Mouse (Mus musculus): Measurements from ENCODE around the gene Tkt.

Tkt gene

GRCm38 (mm10) chr14:30585323-30585722, 37.2 kb downstream of the Tkt start:
- DNase-seq (ENCODE audit: low spot score in 2 of 2), result no peak

GRCm38 (mm10) chr14:30586780-30587461, 38.8 kb downstream of the Tkt start:
- no peak for DNase-seq (ENCODE audit: low spot score in 2 of 2)

GRCm38 (mm10) chr14:30590041-30590645, 42.0 kb downstream of the Tkt start:
- DNase-seq (ENCODE audit: low spot score in 2 of 2), result no peak

- no peak for DNase-seq (ENCODE audit: low spot score in 2 of 2)
These were observed 42.8 kb downstream of the Tkt start for GRCm38 (mm10) chr14:30590918-30591317.

- peak; percentile 66 to 82 for DNase-seq (ENCODE audit: low spot score in 2 of 2)
These were observed 43.3 kb downstream of the Tkt start for GRCm38 (mm10) chr14:30591417-30591816.

- DNase-seq (ENCODE audit: low spot score in 2 of 2), result peak in 1 of 2 experiments; percentile 55
These were observed 45.3 kb downstream of the Tkt start for GRCm38 (mm10) chr14:30593279-30594091.

- DNase-seq (ENCODE audit: low spot score in 2 of 2), result no peak
These were observed 46.0 kb downstream of the Tkt start for GRCm38 (mm10) chr14:30594092-30594695.

GRCm38 (mm10) chr14:30595576-30596313, 47.6 kb downstream of the Tkt start:
- no peak for DNase-seq (ENCODE audit: low spot score in 2 of 2)

GRCm38 (mm10) chr14:30596407-30596806, 48.2 kb downstream of the Tkt start:
- no peak for DNase-seq (ENCODE audit: low spot score in 2 of 2)

- DNase-seq (ENCODE audit: low spot score in 2 of 2), result no peak
These were observed 49.0 kb downstream of the Tkt start for GRCm38 (mm10) chr14:30597142-30597541.

GRCm38 (mm10) chr14:30606817-30607216, 58.7 kb downstream of the Tkt start:
- DNase-seq (ENCODE audit: low spot score in 2 of 2), result no peak

- peak in 1 of 2 experiments; percentile 85 for DNase-seq (ENCODE audit: low spot score in 2 of 2)
These were observed 59.5 kb downstream of the Tkt start for GRCm38 (mm10) chr14:30607696-30608095.

- DNase-seq (ENCODE audit: low spot score in 2 of 2), result peak in 1 of 2 experiments; percentile 69
These were observed 60.0 kb downstream of the Tkt start for GRCm38 (mm10) chr14:30608176-30608575.

- DNase-seq (ENCODE audit: low spot score in 2 of 2), result no peak
These were observed 61.3 kb downstream of the Tkt start for GRCm38 (mm10) chr14:30609499-30609898.

GRCm38 (mm10) chr14:30610304-30610703, 62.1 kb downstream of the Tkt start:
- no peak for DNase-seq (ENCODE audit: low spot score in 2 of 2)

- DNase-seq (ENCODE audit: low spot score in 2 of 2), result no peak
These were observed 62.8 kb downstream of the Tkt start for GRCm38 (mm10) chr14:30610940-30611339.

- DNase-seq (ENCODE audit: low spot score in 2 of 2), result peak; percentile 62 to 81
These were observed 64.4 kb downstream of the Tkt start for GRCm38 (mm10) chr14:30612523-30612922.

GRCm38 (mm10) chr14:30612962-30613715, 65.0 kb downstream of the Tkt start:
- no peak for DNase-seq (ENCODE audit: low spot score in 2 of 2)

GRCm38 (mm10) chr14:30616751-30617150, 68.6 kb downstream of the Tkt start:
- no peak for DNase-seq (ENCODE audit: low spot score in 2 of 2)

- no peak for DNase-seq (ENCODE audit: low spot score in 2 of 2)
These were observed 70.7 kb downstream of the Tkt start for GRCm38 (mm10) chr14:30618746-30619275.
